Mouse (Mus musculus) MEL (cell line): Measurements from ENCODE around the gene B4galnt3.

Experiments used
- CHD1 ChIP-seq: IDR thresholded peaks from 2 replicates; pipeline ENCODE4 v1.6.1; 2012; ENCODE audit warnings: low read depth, mild to moderate bottlenecking, inconsistent platforms, low read length, improper control_type of control experiment
- CHD2 ChIP-seq: IDR thresholded peaks from 2 replicates; pipeline ENCODE4 v1.6.1; 2011; ENCODE audit warnings: low read length, improper control_type of control experiment
- CTCF ChIP-seq, 3 experiments: IDR thresholded peaks in 2 of 3; conservative IDR thresholded peaks in 1 of 3; 2 replicates each; pipeline ENCODE4 v1.5.1; 2011 to 2012; ENCODE audit warnings: low read length in 3 of 3, low read depth in 2 of 3, mild to moderate bottlenecking in 2 of 3, improper control_type of control experiment in 1 of 3, inconsistent platforms in 1 of 3, mixed read lengths in 1 of 3, moderate library complexity in 1 of 3; ENCODE audit not compliant: control insufficient read depth in 1 of 3, insufficient read depth in 1 of 3, poor library complexity in 1 of 3, severe bottlenecking in 1 of 3
- ELF1 ChIP-seq: IDR thresholded peaks from 2 replicates; pipeline ENCODE4 v1.6.1; 2014; ENCODE audit warnings: low read depth, mild to moderate bottlenecking, inconsistent platforms, low read length, improper control_type of control experiment, moderate library complexity
- EP300 ChIP-seq, 2 experiments: IDR thresholded peaks; 2 replicates each; pipeline ENCODE4 v1.6.1; 2011; ENCODE audit warnings: improper control_type of control experiment in 2 of 2, low read length in 2 of 2, low read depth in 1 of 2, mild to moderate bottlenecking in 1 of 2
- ETS1 ChIP-seq: IDR thresholded peaks from 2 replicates; pipeline ENCODE4 v1.6.1; 2012; ENCODE audit warnings: low read depth, mild to moderate bottlenecking, inconsistent platforms, low read length, improper control_type of control experiment, moderate library complexity
- MAFK ChIP-seq: IDR thresholded peaks from 2 replicates; pipeline ENCODE4 v1.6.1; 2011; ENCODE audit warnings: low read depth, mild to moderate bottlenecking, low read length, improper control_type of control experiment, borderline replicate concordance
- NELFE ChIP-seq: IDR thresholded peaks from 2 replicates; pipeline ENCODE4 v1.6.1; 2011; ENCODE audit warnings: low read depth, low read length, improper control_type of control experiment
- POLR2A ChIP-seq, 2 experiments: IDR thresholded peaks; 2 replicates each; pipeline ENCODE4 v1.6.1; 2011 to 2012; ENCODE audit warnings: low read length in 2 of 2, mild to moderate bottlenecking in 2 of 2, control low read depth in 1 of 2, improper control_type of control experiment in 1 of 2, low read depth in 1 of 2, moderate library complexity in 1 of 2; ENCODE audit not compliant: control insufficient read depth in 1 of 2, insufficient read depth in 1 of 2, poor library complexity in 1 of 2
- POLR2AphosphoS2 ChIP-seq: IDR thresholded peaks from 2 replicates; pipeline ENCODE4 v1.6.1; 2011; ENCODE audit warnings: low read length, improper control_type of control experiment

DNA sequence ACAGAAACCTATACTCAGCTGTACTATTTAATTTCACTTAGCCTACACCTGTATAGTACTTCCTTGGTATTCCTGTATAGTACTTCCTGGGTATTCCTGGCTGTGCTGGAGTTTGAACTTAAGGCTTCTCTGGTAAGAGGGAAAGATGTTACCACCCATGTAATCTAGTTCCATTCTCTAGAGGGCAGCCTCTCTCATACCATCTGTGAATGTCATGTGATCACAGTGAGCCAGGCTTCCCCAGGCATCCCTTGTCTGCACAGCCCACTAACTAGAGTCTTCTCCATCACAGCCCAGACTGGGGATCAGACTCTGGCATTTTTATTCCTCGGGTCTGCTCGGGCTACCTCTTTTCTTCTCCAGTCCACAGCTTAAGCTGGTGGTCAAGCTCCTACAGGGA lies 75.1 kb downstream of the B4galnt3 start:
- no peak for TF ChIP-seq ETS1
- TF ChIP-seq CHD2 = no peak
- no peak for TF ChIP-seq POLR2A (IDR thresholded peaks at IDR 0.05; ENCODE audit: control insufficient read depth in 1 of 2, insufficient read depth in 1 of 2, low read depth in 1 of 2, low read length in 2 of 2, poor library complexity in 1 of 2)
- no peak for TF ChIP-seq MAFK
- no peak for TF ChIP-seq NELFE
- no peak for TF ChIP-seq ELF1
- peak in 1 of 3 experiments; percentile 41; a peak in 2 of 6 replicates for TF ChIP-seq CTCF (IDR thresholded peaks at IDR 0.05 in 2 of 3, conservative IDR thresholded peaks at IDR 0.05 in 1 of 3; ENCODE audit: control insufficient read depth in 1 of 3, insufficient read depth in 1 of 3, low read depth in 2 of 3, low read length in 3 of 3, poor library complexity in 1 of 3, severe bottlenecking in 1 of 3)
- TF ChIP-seq CHD1 = no peak
- TF ChIP-seq POLR2AphosphoS2 = no peak
- TF ChIP-seq EP300 (IDR thresholded peaks at IDR 0.05; ENCODE audit: low read depth in 1 of 2, low read length in 2 of 2) = no peak
